Mouse (Mus musculus) neural tube, embryonic 15.5 days (tissue): ENCODE measurements at regions not wholly inside any gene's neighbourhood (a gene's known extent, or its start where the extent isn't known, plus 50 kb on each side); places are given as distances from the start of the nearest gene placed in this dataset.

ENCODE experiments used
- ATAC-seq: fragments of 200-750 bp; cut with Nextera tagmentation; 2 replicates; pipeline ENCODE4 v1.8.0; 2017; ENCODE audit warnings: mild to moderate bottlenecking, moderate TSS enrichment, moderate library complexity; ENCODE audit not compliant: low FRiP score
- H3K27ac ChIP-seq: fragments of 300-500 bp; sonication (generic); replicated peaks from 2 replicates; pipeline ENCODE4 v1.5.1; 2015; ENCODE audit warnings: mild to moderate bottlenecking, inconsistent platforms
- H3K27me3 ChIP-seq: fragments of 300-500 bp; sonication (generic); replicated peaks from 2 replicates; pipeline ENCODE4 v1.6.1; 2015; ENCODE audit warnings: inconsistent platforms
- H3K36me3 ChIP-seq: fragments of 300-500 bp; sonication (generic); 2 replicates; pipeline ENCODE4 v1.6.1; 2015; ENCODE audit warnings: inconsistent platforms
- H3K4me1 ChIP-seq: fragments of 300-500 bp; sonication (generic); 2 replicates; pipeline ENCODE4 v1.6.1; 2015; ENCODE audit warnings: inconsistent platforms
- H3K4me2 ChIP-seq: fragments of 300-500 bp; sonication (generic); 2 replicates; pipeline ENCODE4 v1.6.1; 2015; ENCODE audit warnings: inconsistent platforms, mild to moderate bottlenecking, moderate library complexity
- H3K4me3 ChIP-seq: fragments of 300-500 bp; sonication (generic); replicated peaks from 2 replicates; pipeline ENCODE4 v1.5.1; 2015; ENCODE audit warnings: mild to moderate bottlenecking, inconsistent platforms
- H3K9ac ChIP-seq: fragments of 300-500 bp; sonication (generic); replicated peaks from 2 replicates; pipeline ENCODE4 v1.6.1; 2015; ENCODE audit warnings: mild to moderate bottlenecking, inconsistent platforms
- H3K9me3 ChIP-seq: fragments of 300-500 bp; sonication (generic); replicated peaks from 2 replicates; pipeline ENCODE4 v1.6.1; 2016; ENCODE audit warnings: inconsistent platforms
- WGBS: fragments of 180-500 bp; shearing (Covaris S2); methylation state at CpG from one replicate; pipeline ENCODE4 v1.1.7; 2015; ENCODE audit warnings: mixed read lengths; 5-methylcytosine and 5-hydroxymethylcytosine counted together

GRCm38 (mm10) chr4:89420868-89421267 lies 110.0 kb upstream of the Cdkn2b start:
- WGBS = 89% methylated on average over 5 of the region's 5 CpGs
- H3K9me3 ChIP-seq = no peaks in the 10 kb centered on the region
- no peak for ATAC-seq

GRCm38 (mm10) chr4:89419507-89419906 lies 108.7 kb upstream of the Cdkn2b start:
- H3K4me3 ChIP-seq = no peak overlapping the region

More at GRCm38 (mm10) chr4:89420868-89421267, 110.0 kb upstream of the Cdkn2b start:
- H3K4me2 ChIP-seq = no peak overlapping the region
- no peak overlapping the region for H3K9ac ChIP-seq
- H3K4me3 ChIP-seq = no peak overlapping the region
- no peaks in the 10 kb centered on the region for H3K27me3 ChIP-seq
- H3K4me1 ChIP-seq = no peaks in the 10 kb centered on the region
- no peak overlapping the region for H3K27ac ChIP-seq
- no peaks in the 10 kb centered on the region for H3K36me3 ChIP-seq

GRCm38 (mm10) chr4:89405624-89406167 lies 94.9 kb upstream of the Cdkn2b start:
- Histone ChIP-seq H3K9ac (no peak overlapping the region), H3K27me3 (no peaks in the 10 kb centered on the region), H3K4me2 (no peak overlapping the region), H3K4me1 (no peaks in the 10 kb centered on the region), H3K27ac (no peak overlapping the region), H3K9me3 (no peaks in the 10 kb centered on the region), H3K4me3 (no peak overlapping the region), H3K36me3 (no peaks in the 10 kb centered on the region)
- WGBS = 72% methylated on average over 2 of the region's 2 CpGs
- ATAC-seq = no peak

More at GRCm38 (mm10) chr4:89419507-89419906, 108.7 kb upstream of the Cdkn2b start:
- H3K27ac ChIP-seq = no peak overlapping the region
- 95% methylated on average over 7 of the region's 7 CpGs for WGBS
- no peaks in the 10 kb centered on the region for H3K9me3 ChIP-seq
- no peak overlapping the region for H3K4me2 ChIP-seq
- no peaks in the 10 kb centered on the region for H3K27me3 ChIP-seq
- no peaks in the 10 kb centered on the region for H3K36me3 ChIP-seq
- no peaks in the 10 kb centered on the region for H3K4me1 ChIP-seq
- H3K9ac ChIP-seq = no peak overlapping the region
- ATAC-seq = no peak

GRCm38 (mm10) chr4:89403151-89403550 lies 92.3 kb upstream of the Cdkn2b start:
- no peak overlapping the region for H3K4me2 ChIP-seq
- no peaks in the 10 kb centered on the region for H3K27me3 ChIP-seq
- H3K36me3 ChIP-seq = no peaks in the 10 kb centered on the region
- whole genome bisulfite sequencing = 95% methylated on average over 1 of the region's 1 CpGs
- no peaks in the 10 kb centered on the region for H3K9me3 ChIP-seq
- H3K9ac ChIP-seq = no peak overlapping the region
- no peak overlapping the region for H3K27ac ChIP-seq
- no peak overlapping the region for H3K4me3 ChIP-seq
- ATAC-seq = no peak
- H3K4me1 ChIP-seq = no peaks in the 10 kb centered on the region

GRCm38 (mm10) chr4:89402324-89402723 lies 91.5 kb upstream of the Cdkn2b start:
- Histone ChIP-seq H3K4me3 (no peak overlapping the region), H3K4me2 (no peak overlapping the region), H3K36me3 (no peaks in the 10 kb centered on the region), H3K9ac (no peak overlapping the region), H3K4me1 (no peaks in the 10 kb centered on the region), H3K9me3 (no peaks in the 10 kb centered on the region), H3K27ac (no peak overlapping the region), H3K27me3 (no peaks in the 10 kb centered on the region)
- WGBS = 83% methylated on average over 5 of the region's 5 CpGs
- ATAC-seq = no peak

- Histone ChIP-seq H3K27me3 (no peaks in the 10 kb centered on the region), H3K36me3 (no peaks in the 10 kb centered on the region), H3K4me1 (no peaks in the 10 kb centered on the region), H3K27ac (no peak overlapping the region), H3K9ac (no peak overlapping the region), H3K4me2 (no peak overlapping the region), H3K9me3 (no peaks in the 10 kb centered on the region), H3K4me3 (no peak overlapping the region)
- no peak for ATAC-seq
- 89% methylated on average over 2 of the region's 2 CpGs for WGBS
Observed at GRCm38 (mm10) chr4:89401696-89402095, 90.9 kb upstream of the Cdkn2b start.

- Histone ChIP-seq H3K9me3 (no peaks in the 10 kb centered on the region), H3K4me1 (no peaks in the 10 kb centered on the region), H3K36me3 (no peaks in the 10 kb centered on the region), H3K4me3 (no peak overlapping the region), H3K27me3 (no peaks in the 10 kb centered on the region), H3K9ac (no peak overlapping the region), H3K27ac (no peak overlapping the region), H3K4me2 (no peak overlapping the region)
- ATAC-seq = no peak
- WGBS = 91% methylated on average over 3 of the region's 3 CpGs
Observed at GRCm38 (mm10) chr4:89400342-89400741, 89.5 kb upstream of the Cdkn2b start.

- WGBS = 78% methylated on average over 2 of the region's 2 CpGs
- Histone ChIP-seq H3K27ac (no peak overlapping the region), H3K4me3 (no peak overlapping the region), H3K4me1 (no peaks in the 10 kb centered on the region), H3K27me3 (no peaks in the 10 kb centered on the region), H3K36me3 (no peaks in the 10 kb centered on the region), H3K4me2 (no peak overlapping the region), H3K9me3 (no peaks in the 10 kb centered on the region), H3K9ac (no peak overlapping the region)
- no peak for ATAC-seq
Observed at GRCm38 (mm10) chr4:89399277-89399676, 88.4 kb upstream of the Cdkn2b start.

GRCm38 (mm10) chr4:89396020-89396419 lies 85.2 kb upstream of the Cdkn2b start:
- Histone ChIP-seq H3K4me2 (no peak overlapping the region), H3K4me1 (no peaks in the 10 kb centered on the region), H3K36me3 (no peaks in the 10 kb centered on the region), H3K4me3 (no peak overlapping the region), H3K27ac (no peak overlapping the region), H3K9me3 (no peaks in the 10 kb centered on the region), H3K9ac (no peak overlapping the region), H3K27me3 (no peaks in the 10 kb centered on the region)
- ATAC-seq = no peak
- 90% methylated on average over 2 of the region's 2 CpGs for WGBS

- Histone ChIP-seq H3K9me3 (no peaks in the 10 kb centered on the region), H3K27ac (no peak overlapping the region), H3K4me1 (no peaks in the 10 kb centered on the region), H3K27me3 (no peaks in the 10 kb centered on the region), H3K4me2 (no peak overlapping the region), H3K9ac (no peak overlapping the region), H3K36me3 (no peaks in the 10 kb centered on the region), H3K4me3 (no peak overlapping the region)
- ATAC-seq = no peak
Observed at GRCm38 (mm10) chr4:89395336-89395735, 84.5 kb upstream of the Cdkn2b start.

- Histone ChIP-seq H3K9me3 (no peaks in the 10 kb centered on the region), H3K27ac (no peak overlapping the region), H3K36me3 (no peaks in the 10 kb centered on the region), H3K4me2 (no peak overlapping the region), H3K9ac (no peak overlapping the region), H3K27me3 (no peaks in the 10 kb centered on the region), H3K4me1 (no peaks in the 10 kb centered on the region), H3K4me3 (no peak overlapping the region)
- no peak for ATAC-seq
- 93% methylated on average over 2 of the region's 2 CpGs for WGBS
Observed at GRCm38 (mm10) chr4:89393251-89393711, 82.4 kb upstream of the Cdkn2b start.

- Histone ChIP-seq H3K4me2 (no peak overlapping the region), H3K9ac (no peak overlapping the region), H3K4me1 (no peaks in the 10 kb centered on the region), H3K27me3 (no peaks in the 10 kb centered on the region), H3K27ac (no peak overlapping the region), H3K9me3 (no peaks in the 10 kb centered on the region), H3K36me3 (no peaks in the 10 kb centered on the region), H3K4me3 (no peak overlapping the region)
- ATAC-seq = no peak
Observed at GRCm38 (mm10) chr4:89392791-89393190, 82.0 kb upstream of the Cdkn2b start.
